Mouse (Mus musculus) liver, adult 2 months (tissue): Measurements from ENCODE around the gene Rep15. TPM values are rescaled to one million over a fixed set of nuclear protein-coding genes. Genes with fewer than 3 reads are reported as not detected.

Source experiments
- DNase-seq: peaks from one replicate; pipeline ENCODE4 v3.0.0-alpha.2; 2011; ENCODE audit warnings: low read depth, low spot score; ENCODE audit errors: extremely low read depth
- H3K27ac ChIP-seq: fragments of 200-500 bp; replicated peaks from 2 replicates; pipeline ENCODE4 v1.5.1; 2012; ENCODE audit warnings: low read depth, mild to moderate bottlenecking, control low read depth, inconsistent platforms, low read length; ENCODE audit not compliant: insufficient read depth
- H3K27me3 ChIP-seq: fragments of 200-500 bp; 2 replicates; pipeline ENCODE4 v1.6.1; 2012; ENCODE audit warnings: mild to moderate bottlenecking, moderate library complexity, low read length, inconsistent platforms; ENCODE audit not compliant: control insufficient read depth, insufficient read depth
- H3K36me3 ChIP-seq: fragments of 200-500 bp; 2 replicates; pipeline ENCODE4 v1.6.1; 2012; ENCODE audit warnings: low read length, inconsistent platforms; ENCODE audit not compliant: control insufficient read depth, insufficient read depth
- H3K4me1 ChIP-seq: fragments of 200-500 bp; 2 replicates; pipeline ENCODE4 v1.6.1; 2011; ENCODE audit warnings: low read length; ENCODE audit not compliant: control insufficient read depth, insufficient read depth
- H3K4me3 ChIP-seq: fragments of 200-500 bp; 2 replicates; pipeline ENCODE4 v1.5.1; 2011; ENCODE audit warnings: low read depth, mild to moderate bottlenecking, control low read depth, low read length, moderate library complexity; ENCODE audit not compliant: insufficient read depth
- H3K79me2 ChIP-seq: fragments of 200-500 bp; 2 replicates; pipeline ENCODE4 v1.6.1; 2012; ENCODE audit warnings: inconsistent platforms, mild to moderate bottlenecking, low read length, moderate library complexity; ENCODE audit not compliant: control insufficient read depth, insufficient read depth
- H3K9ac ChIP-seq: fragments of 200-500 bp; 2 replicates; pipeline ENCODE4 v1.6.1; 2012; ENCODE audit warnings: low read depth, mild to moderate bottlenecking, control low read depth, inconsistent platforms, low read length
- CTCF ChIP-seq: fragments of 200-500 bp; IDR thresholded peaks from 2 replicates; pipeline ENCODE4 v1.5.1; 2011; ENCODE audit warnings: low read depth, low read length, control low read depth
- POLR2A ChIP-seq: fragments of 200-500 bp; IDR thresholded peaks from 2 replicates; pipeline ENCODE4 v1.6.1; 2011; ENCODE audit warnings: low read length, control low read depth; ENCODE audit not compliant: insufficient read depth; ENCODE audit errors: extremely low read depth
- WGBS: fragments of 180-500 bp; shearing (Covaris S2); methylation state at CpG from one replicate; pipeline ENCODE4 v1.1.7; 2018; 5-methylcytosine and 5-hydroxymethylcytosine counted together
- polyA plus RNA-seq: library from polyadenylated mRNA; depleted of rRNA; stranded (reverse); fragments of >200 nt; gene quantifications from 2 replicates; pipeline ENCODE4 v1.2.3, GENCODE M21; 2012; rRNA removed
- total RNA-seq: library from RNA; depleted of rRNA; stranded (reverse); fragments of >200 nt; gene quantifications from 2 replicates; pipeline ENCODE4 v1.2.3, GENCODE M21; 2014; rRNA removed

Rep15 gene
- total and polyA plus RNA-seq, 2 experiments, result 0.05 to 0.37 TPM

- Histone ChIP-seq H3K27ac (no peak overlapping the region), H3K9ac (no peak overlapping the region), H3K4me1 (peaks cover 3% of the 10 kb centered on the region; the same call in 1 of the 2 replicates), H3K4me3 (no peak overlapping the region), H3K79me2 (no peaks in the 10 kb centered on the region), H3K36me3 (peaks cover 23% of the 10 kb centered on the region; the same call in 1 of the 2 replicates), H3K27me3 (no peaks in the 10 kb centered on the region)
- 94% methylated on average over 7 of the region's 7 CpGs for WGBS
- TF ChIP-seq CTCF, result no peak
- no peak for TF ChIP-seq POLR2A
- no peak for DNase-seq
Measured at GRCm38 (mm10) chr6:147062694-147063093, 30.3 kb downstream of the Rep15 start.

- H3K27ac ChIP-seq, result no peak overlapping the region
- peaks cover 3% of the 10 kb centered on the region; the same call in 1 of the 2 replicates for H3K4me1 ChIP-seq
- no peaks in the 10 kb centered on the region for H3K79me2 ChIP-seq
- H3K4me3 ChIP-seq, result no peak overlapping the region
- H3K9ac ChIP-seq, result no peak overlapping the region
- peak; percentile 74 for DNase-seq
- TF ChIP-seq POLR2A, result no peak
- TF ChIP-seq CTCF, result no peak
- WGBS, result 81% methylated on average over 10 of the region's 10 CpGs
- peaks cover 18% of the 10 kb centered on the region; the same call in 1 of the 2 replicates for H3K36me3 ChIP-seq
- H3K27me3 ChIP-seq, result no peaks in the 10 kb centered on the region
Measured at GRCm38 (mm10) chr6:147064226-147064943, 32.0 kb downstream of the Rep15 start.

- no peak overlapping the region for H3K4me3 ChIP-seq
- peak; percentile 81 for DNase-seq
- WGBS, result 85% methylated on average over 6 of the region's 6 CpGs
Measured at GRCm38 (mm10) chr6:147064944-147065261, 32.5 kb downstream of the Rep15 start.

GRCm38 (mm10) chr6:147075808-147076387, 43.5 kb downstream of the Rep15 start:
- H3K9ac ChIP-seq, result no peak overlapping the region
- DNase-seq, result no peak
- no peak overlapping the region for H3K27ac ChIP-seq
- no peak for TF ChIP-seq POLR2A
- no peak for TF ChIP-seq CTCF
- H3K27me3 ChIP-seq, result no peaks in the 10 kb centered on the region
- no peaks in the 10 kb centered on the region for H3K79me2 ChIP-seq
- no peaks in the 10 kb centered on the region; the same call in 1 of the 2 replicates for H3K36me3 ChIP-seq
- no peaks in the 10 kb centered on the region for H3K4me1 ChIP-seq
- H3K4me3 ChIP-seq, result no peak overlapping the region
- WGBS, result 67% methylated on average over 5 of the region's 5 CpGs

More at GRCm38 (mm10) chr6:147064944-147065261, 32.5 kb downstream of the Rep15 start:
- H3K27ac ChIP-seq, result no peak overlapping the region
- no peak overlapping the region for H3K9ac ChIP-seq
- no peak for TF ChIP-seq POLR2A
- TF ChIP-seq CTCF, result no peak
- no peaks in the 10 kb centered on the region for H3K79me2 ChIP-seq
- peaks cover 3% of the 10 kb centered on the region; the same call in 1 of the 2 replicates for H3K4me1 ChIP-seq
- no peaks in the 10 kb centered on the region for H3K27me3 ChIP-seq
- H3K36me3 ChIP-seq, result peaks cover 16% of the 10 kb centered on the region; the same call in 1 of the 2 replicates

DNA sequence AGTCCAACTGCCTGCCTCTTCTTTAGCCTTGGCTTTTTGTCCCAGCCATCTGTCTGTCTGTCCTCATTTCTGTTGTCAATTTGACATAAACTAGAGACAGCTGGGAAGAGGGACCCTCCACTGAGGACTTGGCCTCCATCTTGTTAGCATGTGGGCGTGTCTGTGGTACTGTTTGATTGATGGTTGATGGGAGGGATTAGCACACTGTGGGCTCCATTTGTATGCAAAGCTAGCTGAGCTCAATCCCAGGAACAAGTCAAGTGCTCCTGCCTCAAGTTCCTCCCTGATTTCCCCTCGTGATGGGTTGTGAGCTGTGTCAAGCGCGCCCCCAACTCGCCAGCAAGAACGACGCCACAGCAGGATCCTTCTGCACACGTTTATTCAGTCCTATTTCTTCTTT, 44.5 kb downstream of the Rep15 start:
- DNase-seq, result no peak
- no peak overlapping the region for H3K4me3 ChIP-seq
- no peaks in the 10 kb centered on the region for H3K4me1 ChIP-seq
- no peaks in the 10 kb centered on the region for H3K27me3 ChIP-seq
- TF ChIP-seq CTCF (no peak), POLR2A (no peak)
- no peak overlapping the region for H3K27ac ChIP-seq
- no peaks in the 10 kb centered on the region; the same call in 1 of the 2 replicates for H3K36me3 ChIP-seq
- H3K79me2 ChIP-seq, result no peaks in the 10 kb centered on the region
- no peak overlapping the region for H3K9ac ChIP-seq
- 91% methylated on average over 8 of the region's 8 CpGs for WGBS

DNA sequence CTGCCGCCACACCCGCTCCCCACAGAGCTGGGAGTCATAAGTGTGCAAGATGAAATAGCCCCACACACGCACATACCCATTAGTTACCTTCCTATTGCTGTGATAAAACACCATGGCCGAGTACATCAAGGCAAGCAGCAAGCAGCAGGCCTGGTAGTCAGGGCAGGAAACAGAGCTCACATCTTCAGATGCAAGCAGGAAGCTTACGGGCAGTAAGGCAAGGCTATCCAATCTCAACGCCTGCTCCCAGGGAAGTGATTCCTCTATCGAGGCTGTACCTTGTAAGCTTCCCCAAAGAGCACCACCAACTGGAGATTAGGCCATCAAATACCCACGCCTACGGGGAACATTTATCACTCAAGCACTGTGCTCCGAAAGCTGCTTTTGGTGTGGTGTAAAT, 47.5 kb downstream of the Rep15 start:
- 87% methylated on average over 10 of the region's 10 CpGs for WGBS
- no peaks in the 10 kb centered on the region for H3K4me1 ChIP-seq
- no peaks in the 10 kb centered on the region for H3K27me3 ChIP-seq
- H3K9ac ChIP-seq, result no peak overlapping the region
- no peak for DNase-seq
- H3K79me2 ChIP-seq, result no peaks in the 10 kb centered on the region
- TF ChIP-seq CTCF, result no peak
- no peak for TF ChIP-seq POLR2A
- H3K4me3 ChIP-seq, result no peak overlapping the region
- H3K36me3 ChIP-seq, result no peaks in the 10 kb centered on the region; the same call in 1 of the 2 replicates
- no peak overlapping the region for H3K27ac ChIP-seq

Other genes with a start within 250 kb of the Rep15 start
- gene Arntl2, start 236.5 kb upstream of the Rep15 start, total RNA-seq, result 0.40 and 6.1 TPM in 2 replicates
- gene Arntl2, start 236.5 kb upstream of the Rep15 start, polyA plus RNA-seq, result 1.6 and 2.4 TPM in 2 replicates
- not detected in 2 replicates for gene Smco2, start 182.5 kb upstream of the Rep15 start, total RNA-seq
- 0.06 TPM in 1 of 2 replicates, not detected in the other for gene Smco2, start 182.5 kb upstream of the Rep15 start, polyA plus RNA-seq
- gene Ppfibp1, start 144.1 kb upstream of the Rep15 start, total RNA-seq, result 20.8 and 24.1 TPM in 2 replicates
- gene Ppfibp1, start 144.1 kb upstream of the Rep15 start, polyA plus RNA-seq, result 6.7 and 6.9 TPM in 2 replicates
- not detected in 2 replicates for gene 1700034J05Rik, start 78.2 kb upstream of the Rep15 start, total RNA-seq
- not detected in 2 replicates for gene 1700034J05Rik, start 78.2 kb upstream of the Rep15 start, polyA plus RNA-seq
- 15.2 and 22.1 TPM in 2 replicates for gene Mrps35, start 10.2 kb downstream of the Rep15 start, total RNA-seq
- 8.7 and 9.6 TPM in 2 replicates for gene Mrps35, start 10.2 kb downstream of the Rep15 start, polyA plus RNA-seq
- 0.27 and 0.92 TPM in 2 replicates for gene Mansc4, start 54.4 kb downstream of the Rep15 start, total RNA-seq
- 0.17 and 0.26 TPM in 2 replicates for gene Mansc4, start 54.4 kb downstream of the Rep15 start, polyA plus RNA-seq
- gene Klhl42, start 58.8 kb downstream of the Rep15 start, total RNA-seq, result 8.8 and 9.1 TPM in 2 replicates
- gene Klhl42, start 58.8 kb downstream of the Rep15 start, polyA plus RNA-seq, result 5.4 and 6.9 TPM in 2 replicates
- gene Pthlh, start 231.6 kb downstream of the Rep15 start, total RNA-seq, result not detected in 2 replicates
- not detected in 2 replicates for gene Pthlh, start 231.6 kb downstream of the Rep15 start, polyA plus RNA-seq